Mouse (Mus musculus): ENCODE measurements around the gene Defb41.

DNA sequence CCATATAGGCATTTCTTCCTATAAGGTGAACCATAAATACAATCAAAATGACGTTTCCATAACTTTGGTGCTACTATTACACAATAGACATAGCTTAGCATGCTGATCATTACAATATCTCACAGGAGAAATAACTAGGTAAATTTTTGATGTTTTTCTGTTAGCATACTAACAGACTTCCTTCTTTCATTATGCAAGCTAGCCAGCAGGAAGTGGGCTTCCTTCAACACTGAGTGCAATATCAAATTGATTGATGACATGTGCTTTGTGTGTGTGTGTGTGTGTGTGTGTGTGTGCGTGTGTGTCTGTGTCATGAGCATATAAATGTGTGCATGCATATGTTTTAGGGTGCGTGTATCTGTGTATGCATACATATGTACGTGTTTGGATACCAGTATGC lies 6.2 kb upstream of the Defb41 start:
- no peak for TF ChIP-seq CTCF (IDR thresholded peaks at IDR 0.05; ENCODE audit: low read depth)
- no peak for TF ChIP-seq EP300 (optimal IDR thresholded peaks at IDR 0.05)

All from stomach, postnatal 0 days (tissue).